Mouse (Mus musculus): ENCODE results near the gene Tmod2. TPM values are rescaled to one million over a fixed set of nuclear protein-coding genes. Genes with fewer than 3 reads are reported as not detected.
"Not testable (repeated sequence)": the region's sequence is repeated elsewhere in the genome, so short reads cannot be mapped to it uniquely, and the experiment has no call there.

Tmod2 gene
- polyA plus RNA-seq, 1 experiment: 74.5 TPM

- DNase-seq (ENCODE audit: low read depth): no peak
- TF ChIP-seq POLR2A (IDR thresholded peaks at IDR 0.05; ENCODE audit: borderline replicate concordance, extremely low read depth, insufficient read depth, insufficient read length, poor library complexity, severe bottlenecking): no peak
- TF ChIP-seq CTCF (IDR thresholded peaks at IDR 0.05; ENCODE audit: borderline replicate concordance, extremely low read depth, insufficient read depth, insufficient read length): no peak
These were observed 65.6 kb downstream of the Tmod2 start for GRCm38 (mm10) chr9:75545514-75545913.

GRCm38 (mm10) chr9:75541497-75541896, 69.6 kb downstream of the Tmod2 start:
- no peak for DNase-seq (ENCODE audit: low read depth)
- no peak for TF ChIP-seq CTCF (IDR thresholded peaks at IDR 0.05; ENCODE audit: borderline replicate concordance, extremely low read depth, insufficient read depth, insufficient read length)
- no peak for TF ChIP-seq POLR2A (IDR thresholded peaks at IDR 0.05; ENCODE audit: borderline replicate concordance, extremely low read depth, insufficient read depth, insufficient read length, poor library complexity, severe bottlenecking)

GRCm38 (mm10) chr9:75536422-75536821, 74.7 kb downstream of the Tmod2 start:
- no peak for TF ChIP-seq POLR2A (IDR thresholded peaks at IDR 0.05; ENCODE audit: borderline replicate concordance, extremely low read depth, insufficient read depth, insufficient read length, poor library complexity, severe bottlenecking)
- TF ChIP-seq CTCF (IDR thresholded peaks at IDR 0.05; ENCODE audit: borderline replicate concordance, extremely low read depth, insufficient read depth, insufficient read length): no peak
- DNase-seq (ENCODE audit: low read depth): peak; percentile 41

DNA sequence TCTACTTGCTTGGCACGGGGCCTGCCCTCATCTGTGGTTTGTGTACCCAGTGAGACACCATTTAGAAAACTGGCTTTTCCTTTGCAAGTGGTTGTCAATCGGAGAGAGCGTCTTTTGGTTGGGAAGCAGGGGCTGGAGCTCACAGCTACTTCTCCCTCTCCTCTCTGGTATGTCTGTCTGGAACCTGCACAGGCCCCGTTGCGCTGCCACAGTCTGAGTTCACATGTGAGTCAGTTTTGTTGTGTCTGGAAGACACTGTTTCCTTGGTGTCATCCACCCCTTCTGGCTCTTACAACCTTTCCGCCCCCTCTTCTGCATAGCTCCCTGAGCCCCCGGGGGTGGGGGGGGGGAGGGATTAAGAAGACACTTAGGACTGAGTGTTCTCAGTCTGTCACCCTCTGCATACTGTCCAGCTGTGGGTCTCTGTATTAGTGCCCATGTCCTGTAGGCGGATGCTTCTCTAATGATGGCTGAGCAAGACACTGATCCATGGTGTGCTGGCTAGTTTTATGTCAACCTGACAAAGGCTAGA, 76.6 kb downstream of the Tmod2 start:
- TF ChIP-seq CTCF (IDR thresholded peaks at IDR 0.05; ENCODE audit: borderline replicate concordance, extremely low read depth, insufficient read depth, insufficient read length) (no peak), POLR2A (IDR thresholded peaks at IDR 0.05; ENCODE audit: borderline replicate concordance, extremely low read depth, insufficient read depth, insufficient read length, poor library complexity, severe bottlenecking) (no peak)
- DNase-seq (ENCODE audit: low read depth): no peak

GRCm38 (mm10) chr9:75532989-75533388, 78.1 kb downstream of the Tmod2 start:
- not testable (repeated sequence) for DNase-seq (ENCODE audit: low read depth)

DNA sequence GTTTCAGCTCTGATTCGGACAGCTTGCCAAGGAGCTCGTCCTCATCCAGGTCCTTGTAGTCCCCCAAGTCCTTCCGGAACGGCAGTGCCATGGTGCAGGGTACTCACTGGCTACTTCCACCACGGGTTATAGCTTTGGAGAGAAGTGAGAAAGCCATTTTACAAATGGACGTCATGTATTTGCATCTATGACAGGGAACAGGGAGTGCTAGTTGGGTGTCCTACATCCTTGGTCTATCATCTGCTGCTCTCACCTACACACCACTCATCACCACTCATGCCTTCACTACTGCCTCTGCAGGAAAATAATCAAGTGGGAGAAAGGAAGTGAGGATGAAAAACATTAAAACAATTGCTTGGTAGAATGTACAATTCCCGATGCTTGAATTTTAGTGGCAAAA, 78.7 kb downstream of the Tmod2 start:
- DNase-seq (ENCODE audit: low read depth): no peak
- TF ChIP-seq POLR2A (IDR thresholded peaks at IDR 0.05; ENCODE audit: borderline replicate concordance, extremely low read depth, insufficient read depth, insufficient read length, poor library complexity, severe bottlenecking) (no peak), CTCF (IDR thresholded peaks at IDR 0.05; ENCODE audit: borderline replicate concordance, extremely low read depth, insufficient read depth, insufficient read length) (no peak)

DNA sequence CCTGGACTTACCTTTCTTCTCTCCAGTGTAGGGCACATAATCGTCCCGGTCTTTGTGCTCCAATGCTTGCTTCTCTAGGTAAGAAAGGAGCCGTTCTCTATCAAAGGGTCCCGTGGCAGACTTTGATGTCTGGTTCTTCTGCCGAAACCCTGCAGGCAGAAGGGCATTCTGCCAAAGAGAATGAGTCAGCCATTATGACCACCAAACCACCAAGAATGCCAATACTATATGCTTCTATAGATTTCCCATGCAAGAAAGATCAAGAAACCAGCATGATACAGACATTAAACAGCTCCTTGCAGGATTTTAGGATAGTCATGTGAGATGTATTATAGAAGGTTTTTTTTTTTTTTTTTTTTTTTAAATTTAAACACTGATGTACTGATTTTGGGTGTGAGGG, 81.8 kb downstream of the Tmod2 start:
- TF ChIP-seq POLR2A (IDR thresholded peaks at IDR 0.05; ENCODE audit: borderline replicate concordance, extremely low read depth, insufficient read depth, insufficient read length, poor library complexity, severe bottlenecking): no peak
- no peak for TF ChIP-seq CTCF (IDR thresholded peaks at IDR 0.05; ENCODE audit: borderline replicate concordance, extremely low read depth, insufficient read depth, insufficient read length)
- peak; percentile 53 for DNase-seq (ENCODE audit: low read depth)

GRCm38 (mm10) chr9:75528096-75528495, 83.0 kb downstream of the Tmod2 start:
- no peak for TF ChIP-seq CTCF (IDR thresholded peaks at IDR 0.05; ENCODE audit: borderline replicate concordance, extremely low read depth, insufficient read depth, insufficient read length)
- TF ChIP-seq POLR2A (IDR thresholded peaks at IDR 0.05; ENCODE audit: borderline replicate concordance, extremely low read depth, insufficient read depth, insufficient read length, poor library complexity, severe bottlenecking): no peak
- no peak for DNase-seq (ENCODE audit: low read depth)

DNA sequence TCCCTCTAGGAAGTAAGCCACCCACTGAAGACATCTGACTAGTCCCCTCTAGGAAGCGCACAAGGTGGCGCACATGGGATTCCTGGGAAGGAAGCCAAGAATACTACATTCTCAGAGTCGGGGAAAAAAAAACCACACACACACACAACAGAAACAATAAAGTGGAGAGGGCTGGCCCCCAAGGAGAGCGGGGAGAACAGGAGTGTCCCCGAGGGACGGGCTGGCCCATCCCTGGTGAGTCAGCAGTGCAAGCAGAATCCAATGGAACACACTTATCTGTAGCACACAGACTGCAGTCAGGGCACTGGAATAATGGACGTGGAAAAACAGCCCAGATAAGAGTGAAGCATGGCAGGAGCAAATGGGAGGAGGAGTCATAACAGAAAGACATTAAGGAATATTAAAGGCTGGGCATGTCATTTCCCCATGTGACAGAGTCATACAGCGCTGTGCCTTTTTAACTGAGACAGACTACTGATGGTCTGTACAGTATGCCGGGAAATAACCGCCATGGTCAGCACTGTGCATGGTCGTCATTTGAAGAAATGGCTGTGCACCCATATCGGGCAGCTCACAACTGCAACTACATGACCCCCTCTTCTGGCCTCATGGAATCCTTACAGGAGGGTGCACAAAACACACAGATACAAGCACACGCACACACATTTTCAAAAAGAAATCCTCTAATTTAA, 83.6 kb downstream of the Tmod2 start:
- DNase-seq (ENCODE audit: low read depth): peak; percentile 44
- TF ChIP-seq CTCF (IDR thresholded peaks at IDR 0.05; ENCODE audit: borderline replicate concordance, extremely low read depth, insufficient read depth, insufficient read length): no peak
- no peak for TF ChIP-seq POLR2A (IDR thresholded peaks at IDR 0.05; ENCODE audit: borderline replicate concordance, extremely low read depth, insufficient read depth, insufficient read length, poor library complexity, severe bottlenecking)

GRCm38 (mm10) chr9:75523646-75524045, 87.5 kb downstream of the Tmod2 start:
- TF ChIP-seq POLR2A (IDR thresholded peaks at IDR 0.05; ENCODE audit: borderline replicate concordance, extremely low read depth, insufficient read depth, insufficient read length, poor library complexity, severe bottlenecking) (no peak), CTCF (IDR thresholded peaks at IDR 0.05; ENCODE audit: borderline replicate concordance, extremely low read depth, insufficient read depth, insufficient read length) (no peak)
- DNase-seq (ENCODE audit: low read depth): peak; percentile 64

DNA sequence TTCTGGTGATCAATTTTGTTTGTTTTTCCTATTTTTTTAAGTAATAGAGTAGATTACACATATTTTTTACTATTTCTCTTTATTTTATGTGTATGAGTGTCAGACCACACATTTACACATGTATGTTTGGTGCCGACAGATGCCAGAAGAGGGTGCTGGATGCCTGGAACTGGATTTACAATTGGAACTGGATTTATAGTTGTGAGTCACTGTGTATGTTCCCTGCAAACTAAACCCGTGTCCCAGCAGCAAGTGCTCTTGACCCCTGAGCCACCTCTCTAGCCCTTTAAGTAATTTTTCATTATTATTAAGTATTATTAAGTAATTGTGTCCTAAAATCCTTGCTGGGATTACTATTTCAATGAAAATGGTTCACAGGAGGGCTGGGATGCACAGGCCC, 88.9 kb downstream of the Tmod2 start:
- TF ChIP-seq POLR2A (IDR thresholded peaks at IDR 0.05; ENCODE audit: borderline replicate concordance, extremely low read depth, insufficient read depth, insufficient read length, poor library complexity, severe bottlenecking): no peak
- TF ChIP-seq CTCF (IDR thresholded peaks at IDR 0.05; ENCODE audit: borderline replicate concordance, extremely low read depth, insufficient read depth, insufficient read length): no peak
- DNase-seq (ENCODE audit: low read depth): no peak

GRCm38 (mm10) chr9:75521788-75522187, 89.3 kb downstream of the Tmod2 start:
- peak; percentile 84 for DNase-seq (ENCODE audit: low read depth)
- TF ChIP-seq CTCF (IDR thresholded peaks at IDR 0.05; ENCODE audit: borderline replicate concordance, extremely low read depth, insufficient read depth, insufficient read length) (peak; percentile 64; the same call in 1 of the 2 replicates), POLR2A (IDR thresholded peaks at IDR 0.05; ENCODE audit: borderline replicate concordance, extremely low read depth, insufficient read depth, insufficient read length, poor library complexity, severe bottlenecking) (no peak)

Data from brain, embryonic 14.5 days (tissue).